Mouse (Mus musculus) heart, postnatal 0 days (tissue): Measurements from ENCODE around the gene Antxr1. TPM values are rescaled to one million over a fixed set of nuclear protein-coding genes. Genes with fewer than 3 reads are reported as not detected.

Experiments used
- ATAC-seq: fragments of 200-750 bp; cut with Nextera tagmentation; 2 replicates; pipeline ENCODE4 v1.8.0; 2017; ENCODE audit warnings: low read depth, moderate number of reproducible peaks, moderate library complexity; ENCODE audit not compliant: insufficient read depth
- DNase-seq: peaks from one replicate; pipeline ENCODE4 v3.0.0-alpha.2; 2016; ENCODE audit warnings: low spot score
- H3K27ac ChIP-seq: fragments of 300-500 bp; sonication (generic); 2 replicates; pipeline ENCODE4 v1.5.1; 2014; ENCODE audit warnings: low read depth, mild to moderate bottlenecking
- H3K27me3 ChIP-seq: fragments of 300-500 bp; sonication (generic); 2 replicates; pipeline ENCODE4 v1.6.1; 2014; ENCODE audit warnings: low read length, mixed read lengths; ENCODE audit not compliant: control insufficient read depth, insufficient read depth
- H3K36me3 ChIP-seq: fragments of 300-500 bp; sonication (generic); replicated peaks from 2 replicates; pipeline ENCODE4 v1.6.1; 2014; ENCODE audit warnings: low read length, mixed read lengths; ENCODE audit not compliant: control insufficient read depth, insufficient read depth
- H3K4me1 ChIP-seq: fragments of 300-500 bp; sonication (generic); 2 replicates; pipeline ENCODE4 v1.6.1; 2014; ENCODE audit warnings: antibody characterized with exemption; ENCODE audit not compliant: control insufficient read depth, insufficient read depth
- H3K4me2 ChIP-seq: fragments of 300-500 bp; sonication (generic); 2 replicates; pipeline ENCODE4 v1.6.1; 2014; ENCODE audit warnings: low read depth, mild to moderate bottlenecking, low read length, moderate library complexity
- H3K4me3 ChIP-seq: fragments of 300-500 bp; sonication (generic); 2 replicates; pipeline ENCODE4 v1.5.1; 2014; ENCODE audit warnings: low read depth, low read length
- H3K9ac ChIP-seq: fragments of 300-500 bp; sonication (generic); replicated peaks from 2 replicates; pipeline ENCODE4 v1.6.1; 2014; ENCODE audit warnings: low read depth, low read length, mixed read lengths
- H3K9me3 ChIP-seq: fragments of 300-500 bp; sonication (generic); replicated peaks from 2 replicates; pipeline ENCODE4 v1.6.1; 2016; ENCODE audit warnings: low read length; ENCODE audit not compliant: control insufficient read depth
- CTCF ChIP-seq: IDR thresholded peaks from 2 replicates; pipeline ENCODE4 v1.5.1; 2016; ENCODE audit warnings: antibody characterized with exemption, control low read depth, low read depth
- EP300 ChIP-seq: IDR thresholded peaks from 2 replicates; pipeline ENCODE4 v1.6.1; 2016; ENCODE audit warnings: antibody characterized with exemption, low read depth
- WGBS: fragments of 180-500 bp; shearing (Covaris S2); extraction: QIAGEN DNeasy Blood & Tissue Kit; methylation state at CpG from one replicate; pipeline ENCODE4 v1.1.7; 2014; 5-methylcytosine and 5-hydroxymethylcytosine counted together
- polyA plus RNA-seq: library from polyadenylated mRNA; unstranded; fragments of >200 nt; fragmentation: Nextera tagmentation; extraction: Ambion mirVana; gene quantifications from 2 replicates; pipeline ENCODE4 v1.2.1, GENCODE M21; 2015
- total RNA-seq: library from RNA; depleted of rRNA; stranded (reverse); fragments of >200 nt; gene quantifications from 2 replicates; pipeline ENCODE4 v1.2.3, GENCODE M21; 2014; ENCODE audit warnings: low replicate concordance

Gene Antxr1
- total and polyA plus RNA-seq, 2 experiments from 2014 or later: 2.6 to 18.7 TPM

- WGBS: 68% methylated on average over 12 of the region's 12 CpGs
- no peak overlapping the region for H3K27ac ChIP-seq
Measured at GRCm38 (mm10) chr6:87133966-87134546, 201.6 kb downstream of the Antxr1 start.

GRCm38 (mm10) chr6:87133520-87133919 is 202.1 kb downstream of the Antxr1 start:
- no peak overlapping the region for H3K4me3 ChIP-seq
- no peak overlapping the region for H3K9ac ChIP-seq
- no peak for TF ChIP-seq EP300
- no peak for TF ChIP-seq CTCF
- DNase-seq: no peak
- no peaks in the 10 kb centered on the region for H3K27me3 ChIP-seq
- no peaks in the 10 kb centered on the region for H3K36me3 ChIP-seq
- no peaks in the 10 kb centered on the region for H3K4me1 ChIP-seq
- H3K27ac ChIP-seq: no peak overlapping the region
- no peak for ATAC-seq
- H3K9me3 ChIP-seq: no peaks in the 10 kb centered on the region
- H3K4me2 ChIP-seq: no peak overlapping the region
- 83% methylated on average over 3 of the region's 3 CpGs for WGBS

More at GRCm38 (mm10) chr6:87133966-87134546, 201.6 kb downstream of the Antxr1 start:
- Histone ChIP-seq H3K9me3 (no peaks in the 10 kb centered on the region), H3K4me3 (no peak overlapping the region), H3K4me1 (no peaks in the 10 kb centered on the region), H3K36me3 (no peaks in the 10 kb centered on the region), H3K4me2 (no peak overlapping the region), H3K9ac (no peak overlapping the region), H3K27me3 (no peaks in the 10 kb centered on the region)
- DNase-seq (no peak), ATAC-seq (no peak)
- TF ChIP-seq EP300 (no peak), CTCF (no peak)

- no peak overlapping the region for H3K4me3 ChIP-seq
- H3K27ac ChIP-seq: no peak overlapping the region
- H3K36me3 ChIP-seq: no peaks in the 10 kb centered on the region
- no peak overlapping the region for H3K4me2 ChIP-seq
- no peaks in the 10 kb centered on the region for H3K4me1 ChIP-seq
- TF ChIP-seq EP300: no peak
- no peak for TF ChIP-seq CTCF
- WGBS: 82% methylated on average over 1 of the region's 1 CpGs
- ATAC-seq (no peak), DNase-seq (no peak)
- H3K9ac ChIP-seq: no peak overlapping the region
- H3K27me3 ChIP-seq: no peaks in the 10 kb centered on the region
- H3K9me3 ChIP-seq: no peaks in the 10 kb centered on the region
Measured at GRCm38 (mm10) chr6:87131078-87131477, 204.5 kb downstream of the Antxr1 start.

- no peak for DNase-seq
- Histone ChIP-seq H3K4me3 (no peak overlapping the region), H3K27me3 (no peaks in the 10 kb centered on the region), H3K4me2 (no peak overlapping the region), H3K27ac (no peak overlapping the region), H3K36me3 (no peaks in the 10 kb centered on the region), H3K9me3 (no peaks in the 10 kb centered on the region), H3K4me1 (no peaks in the 10 kb centered on the region), H3K9ac (no peak overlapping the region)
- no peak for ATAC-seq
- TF ChIP-seq EP300 (no peak), CTCF (no peak)
- 89% methylated on average over 7 of the region's 7 CpGs for WGBS
Measured at GRCm38 (mm10) chr6:87130628-87131027, 205.0 kb downstream of the Antxr1 start.

- no peak overlapping the region for H3K4me3 ChIP-seq
Measured at GRCm38 (mm10) chr6:87129861-87130260, 205.8 kb downstream of the Antxr1 start.

More at GRCm38 (mm10) chr6:87129861-87130260, 205.8 kb downstream of the Antxr1 start:
- Histone ChIP-seq H3K36me3 (no peaks in the 10 kb centered on the region), H3K4me1 (no peaks in the 10 kb centered on the region), H3K4me2 (no peak overlapping the region), H3K9me3 (no peaks in the 10 kb centered on the region), H3K27ac (no peak overlapping the region), H3K27me3 (no peaks in the 10 kb centered on the region), H3K9ac (no peak overlapping the region)
- TF ChIP-seq EP300 (no peak), CTCF (no peak)
- 86% methylated on average over 8 of the region's 8 CpGs for WGBS
- DNase-seq: no peak
- no peak for ATAC-seq
